Mouse (Mus musculus) heart, embryonic 12.5 days (tissue): ENCODE data around the gene Pde4d. TPM values are rescaled to one million over a fixed set of nuclear protein-coding genes. Genes with fewer than 3 reads are reported as not detected.

Experiments used
- ATAC-seq: fragments of 200-750 bp; cut with Nextera tagmentation; 2 replicates; pipeline ENCODE4 v1.8.0; 2017; ENCODE audit warnings: moderate TSS enrichment, moderate library complexity; ENCODE audit not compliant: insufficient number of reproducible peaks, low FRiP score
- H3K27ac ChIP-seq: fragments of 300-500 bp; sonication (generic); 2 replicates; pipeline ENCODE4 v1.5.1; 2016; ENCODE audit warnings: mild to moderate bottlenecking, moderate library complexity; ENCODE audit not compliant: poor library complexity, severe bottlenecking
- H3K27me3 ChIP-seq: fragments of 300-500 bp; sonication (generic); replicated peaks from 2 replicates; pipeline ENCODE4 v1.6.1; 2016; ENCODE audit warnings: mild to moderate bottlenecking, moderate library complexity
- H3K36me3 ChIP-seq: fragments of 300-500 bp; sonication (generic); 2 replicates; pipeline ENCODE4 v1.6.1; 2016; ENCODE audit warnings: mild to moderate bottlenecking, moderate library complexity
- H3K4me1 ChIP-seq: fragments of 300-500 bp; sonication (generic); replicated peaks from 2 replicates; pipeline ENCODE4 v1.6.1; 2016; ENCODE audit warnings: mild to moderate bottlenecking
- H3K4me2 ChIP-seq: fragments of 300-500 bp; sonication (generic); 2 replicates; pipeline ENCODE4 v1.6.1; 2016; ENCODE audit warnings: mild to moderate bottlenecking, moderate library complexity
- H3K4me3 ChIP-seq: fragments of 300-500 bp; sonication (generic); 2 replicates; pipeline ENCODE4 v1.5.1; 2016; ENCODE audit warnings: mild to moderate bottlenecking
- H3K9ac ChIP-seq: fragments of 300-500 bp; sonication (generic); 2 replicates; pipeline ENCODE4 v1.6.1; 2016; ENCODE audit warnings: mild to moderate bottlenecking, moderate library complexity
- H3K9me3 ChIP-seq: fragments of 300-500 bp; sonication (generic); replicated peaks from 2 replicates; pipeline ENCODE4 v1.6.1; 2016; ENCODE audit warnings: mild to moderate bottlenecking, moderate library complexity
- WGBS: fragments of 180-500 bp; shearing (Covaris S2); methylation state at CpG from one replicate; pipeline ENCODE4 v1.1.7; 2016; 5-methylcytosine and 5-hydroxymethylcytosine counted together
- polyA plus RNA-seq: library from polyadenylated mRNA; unstranded; fragments of >200 nt; fragmentation: Nextera tagmentation; extraction: Ambion mirVana; gene quantifications from 2 replicates; pipeline ENCODE4 v1.2.1, GENCODE M21; 2016

Pde4d gene
- polyA plus RNA-seq, 1 experiment from 2014 or later = 34.2 TPM

DNA sequence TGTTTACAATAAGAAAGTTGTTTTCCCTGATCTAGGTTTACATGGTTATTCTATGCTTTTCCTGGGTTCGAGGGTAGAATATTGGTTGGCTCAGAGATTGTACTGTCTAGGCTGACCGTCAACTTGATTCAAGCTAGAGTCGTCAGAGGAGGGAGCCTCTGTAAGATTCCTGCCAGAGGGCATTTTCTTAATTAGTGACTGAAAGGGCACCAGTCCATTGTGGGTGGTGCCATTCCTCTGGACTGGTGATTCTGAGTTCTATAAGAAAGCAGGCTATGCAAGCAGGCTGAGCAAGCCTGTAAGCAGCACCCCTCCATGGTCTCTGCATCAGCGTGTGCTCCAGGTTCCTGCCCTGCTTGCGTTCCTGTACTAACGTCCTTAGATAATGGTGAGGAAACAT, 1376.1 kb downstream of the Pde4d start:
- WGBS = 87% methylated on average over 6 of the region's 6 CpGs
- no peak for ATAC-seq
- Histone ChIP-seq H3K4me3 (no peak overlapping the region), H3K36me3 (no peaks in the 10 kb centered on the region), H3K27ac (no peak overlapping the region), H3K9ac (no peak overlapping the region), H3K27me3 (no peaks in the 10 kb centered on the region), H3K4me2 (no peak overlapping the region), H3K9me3 (no peaks in the 10 kb centered on the region), H3K4me1 (peaks cover 36% of the 10 kb centered on the region)

GRCm38 (mm10) chr13:109827341-109827740, 1377.6 kb downstream of the Pde4d start:
- H3K4me1 ChIP-seq = peaks cover 26% of the 10 kb centered on the region
- H3K36me3 ChIP-seq = no peaks in the 10 kb centered on the region
- H3K9me3 ChIP-seq = no peaks in the 10 kb centered on the region
- no peak for ATAC-seq
- no peak overlapping the region for H3K4me2 ChIP-seq
- H3K27me3 ChIP-seq = no peaks in the 10 kb centered on the region
- 88% methylated on average over 6 of the region's 6 CpGs for WGBS
- no peak overlapping the region for H3K27ac ChIP-seq
- H3K9ac ChIP-seq = no peak overlapping the region
- no peak overlapping the region for H3K4me3 ChIP-seq

GRCm38 (mm10) chr13:109827909-109828308, 1378.2 kb downstream of the Pde4d start:
- H3K4me1 ChIP-seq = peaks cover 22% of the 10 kb centered on the region

GRCm38 (mm10) chr13:109829444-109829843, 1379.7 kb downstream of the Pde4d start:
- no peak overlapping the region for H3K4me2 ChIP-seq
- no peak overlapping the region for H3K27ac ChIP-seq
- no peaks in the 10 kb centered on the region for H3K27me3 ChIP-seq
- no peak for ATAC-seq
- H3K4me3 ChIP-seq = no peak overlapping the region
- H3K9ac ChIP-seq = no peak overlapping the region
- H3K9me3 ChIP-seq = no peaks in the 10 kb centered on the region
- no peaks in the 10 kb centered on the region for H3K36me3 ChIP-seq
- WGBS = 82% methylated on average over 3 of the region's 3 CpGs
- H3K4me1 ChIP-seq = peaks cover 9% of the 10 kb centered on the region

More at GRCm38 (mm10) chr13:109827909-109828308, 1378.2 kb downstream of the Pde4d start:
- H3K36me3 ChIP-seq = no peaks in the 10 kb centered on the region
- 89% methylated on average over 3 of the region's 3 CpGs for WGBS
- H3K4me3 ChIP-seq = no peak overlapping the region
- no peak for ATAC-seq
- H3K9ac ChIP-seq = no peak overlapping the region
- no peaks in the 10 kb centered on the region for H3K27me3 ChIP-seq
- H3K9me3 ChIP-seq = no peaks in the 10 kb centered on the region
- H3K27ac ChIP-seq = no peak overlapping the region
- H3K4me2 ChIP-seq = no peak overlapping the region

DNA sequence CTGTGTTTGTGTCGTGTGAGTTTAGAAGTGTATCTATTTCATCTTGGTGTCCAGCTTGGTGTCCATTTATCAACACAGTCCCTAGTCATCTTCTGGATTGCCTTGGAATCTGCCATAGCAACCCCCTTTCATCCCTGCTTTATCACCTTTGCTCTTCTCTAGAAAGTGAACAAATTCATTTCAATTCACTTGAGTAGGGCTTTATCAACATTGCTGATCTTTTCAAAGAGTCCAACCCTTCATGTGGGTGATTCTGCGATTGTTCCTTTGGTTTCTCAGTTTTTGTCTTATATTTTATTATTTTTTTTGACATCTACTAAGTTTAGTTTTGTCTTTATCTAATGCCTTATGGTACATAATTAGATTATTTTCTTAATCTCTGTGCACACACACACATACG, 1385.2 kb downstream of the Pde4d start:
- H3K36me3 ChIP-seq = no peaks in the 10 kb centered on the region
- 87% methylated on average over 3 of the region's 3 CpGs for WGBS
- H3K4me1 ChIP-seq = no peaks in the 10 kb centered on the region
- H3K9me3 ChIP-seq = no peaks in the 10 kb centered on the region
- H3K4me3 ChIP-seq = no peak overlapping the region
- no peak overlapping the region for H3K27ac ChIP-seq
- H3K27me3 ChIP-seq = no peaks in the 10 kb centered on the region
- no peak overlapping the region for H3K4me2 ChIP-seq
- H3K9ac ChIP-seq = no peak overlapping the region
- no peak for ATAC-seq

DNA sequence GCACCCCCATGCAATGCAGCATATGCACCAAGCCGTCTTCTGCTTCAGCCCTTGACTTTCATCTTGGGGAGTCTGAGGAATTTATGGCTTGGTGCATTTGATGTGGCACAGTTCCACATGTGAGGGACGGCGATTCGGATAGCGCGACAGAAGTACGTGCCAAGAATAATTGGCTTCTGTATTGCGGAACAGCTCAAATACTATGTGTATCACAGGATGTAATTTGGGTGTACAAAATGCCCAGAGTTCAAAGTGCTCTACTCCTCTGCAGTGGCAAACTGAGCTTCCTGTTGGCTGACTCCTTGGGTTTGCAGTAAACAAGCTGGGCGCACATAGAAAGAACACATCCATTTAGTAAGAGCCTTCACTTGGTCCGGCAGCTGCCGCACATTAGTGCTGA, 1387.7 kb downstream of the Pde4d start:
- no peak overlapping the region for H3K27ac ChIP-seq
- no peaks in the 10 kb centered on the region for H3K9me3 ChIP-seq
- no peak overlapping the region for H3K4me3 ChIP-seq
- H3K4me2 ChIP-seq = no peak overlapping the region
- H3K36me3 ChIP-seq = no peaks in the 10 kb centered on the region
- no peak overlapping the region for H3K9ac ChIP-seq
- no peaks in the 10 kb centered on the region for H3K27me3 ChIP-seq
- ATAC-seq = no peak
- H3K4me1 ChIP-seq = no peaks in the 10 kb centered on the region
- 85% methylated on average over 11 of the region's 11 CpGs for WGBS

- Histone ChIP-seq H3K27ac (no peak overlapping the region), H3K4me1 (no peaks in the 10 kb centered on the region), H3K36me3 (no peaks in the 10 kb centered on the region), H3K4me3 (no peak overlapping the region), H3K4me2 (no peak overlapping the region), H3K9me3 (no peaks in the 10 kb centered on the region), H3K9ac (no peak overlapping the region), H3K27me3 (no peaks in the 10 kb centered on the region)
- 86% methylated on average over 7 of the region's 7 CpGs for WGBS
- no peak for ATAC-seq
Observed at GRCm38 (mm10) chr13:109837921-109838320, 1388.2 kb downstream of the Pde4d start.

DNA sequence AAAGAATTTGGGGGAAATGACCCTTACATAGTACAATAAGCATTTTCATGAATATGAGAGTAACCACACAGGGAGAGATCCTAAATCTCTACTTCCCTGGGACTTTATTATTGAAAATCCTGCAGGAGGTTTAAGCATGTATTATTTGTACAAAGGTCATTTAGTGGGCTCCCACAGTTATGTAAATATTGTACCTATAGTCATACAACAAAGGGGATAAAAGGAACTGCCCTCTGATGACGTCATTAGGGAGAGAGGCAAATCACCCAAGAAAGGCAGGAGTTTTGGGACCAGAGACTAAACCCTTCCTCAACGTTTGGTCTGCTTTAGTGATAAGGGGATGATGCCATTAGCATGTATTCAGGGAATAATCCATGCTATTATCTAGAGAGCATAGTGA, 1390.5 kb downstream of the Pde4d start:
- no peaks in the 10 kb centered on the region; the same call in none of the 2 replicates for H3K36me3 ChIP-seq
- no peak overlapping the region for H3K27ac ChIP-seq
- WGBS = 30% methylated on average over 2 of the region's 2 CpGs

GRCm38 (mm10) chr13:109841140-109841822, 1391.5 kb downstream of the Pde4d start:
- no peak for ATAC-seq
- Histone ChIP-seq H3K9ac (no peak overlapping the region), H3K4me3 (no peak overlapping the region), H3K4me2 (no peak overlapping the region), H3K36me3 (no peaks in the 10 kb centered on the region; the same call in none of the 2 replicates), H3K27me3 (no peaks in the 10 kb centered on the region), H3K4me1 (no peaks in the 10 kb centered on the region), H3K9me3 (no peaks in the 10 kb centered on the region), H3K27ac (no peak overlapping the region)
- 91% methylated on average over 2 of the region's 2 CpGs for WGBS

More for the DNA sequence above, 1390.5 kb downstream of the Pde4d start:
- Histone ChIP-seq H3K27me3 (no peaks in the 10 kb centered on the region), H3K4me1 (no peaks in the 10 kb centered on the region), H3K9me3 (no peaks in the 10 kb centered on the region), H3K9ac (no peak overlapping the region), H3K4me3 (no peak overlapping the region), H3K4me2 (no peak overlapping the region)
- ATAC-seq = no peak

DNA sequence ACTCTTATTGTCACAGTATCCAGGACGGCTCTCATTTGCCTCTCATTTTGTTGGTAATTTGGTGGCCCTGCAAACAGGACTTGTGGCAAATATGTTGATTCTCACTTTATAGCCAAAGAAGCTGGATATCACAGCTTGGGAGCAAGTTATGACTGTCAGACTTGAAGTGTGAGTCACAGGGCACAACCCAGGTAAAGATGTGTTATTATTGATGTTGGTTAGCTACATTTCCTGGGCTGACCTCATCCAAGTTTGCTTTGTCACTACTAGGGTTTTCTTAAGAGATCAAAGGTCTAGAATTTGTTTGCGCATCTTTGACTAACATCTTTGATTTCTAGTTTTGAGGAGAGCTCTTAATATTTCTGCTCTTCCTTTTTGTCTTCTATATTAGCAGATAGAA, 1393.2 kb downstream of the Pde4d start:
- Histone ChIP-seq H3K36me3 (no peaks in the 10 kb centered on the region; the same call in none of the 2 replicates), H3K4me3 (no peak overlapping the region), H3K4me2 (no peak overlapping the region), H3K27me3 (no peaks in the 10 kb centered on the region), H3K9ac (no peak overlapping the region), H3K9me3 (no peaks in the 10 kb centered on the region), H3K4me1 (no peaks in the 10 kb centered on the region), H3K27ac (no peak overlapping the region)
- WGBS = 89% methylated on average over 2 of the region's 2 CpGs
- ATAC-seq = no peak

DNA sequence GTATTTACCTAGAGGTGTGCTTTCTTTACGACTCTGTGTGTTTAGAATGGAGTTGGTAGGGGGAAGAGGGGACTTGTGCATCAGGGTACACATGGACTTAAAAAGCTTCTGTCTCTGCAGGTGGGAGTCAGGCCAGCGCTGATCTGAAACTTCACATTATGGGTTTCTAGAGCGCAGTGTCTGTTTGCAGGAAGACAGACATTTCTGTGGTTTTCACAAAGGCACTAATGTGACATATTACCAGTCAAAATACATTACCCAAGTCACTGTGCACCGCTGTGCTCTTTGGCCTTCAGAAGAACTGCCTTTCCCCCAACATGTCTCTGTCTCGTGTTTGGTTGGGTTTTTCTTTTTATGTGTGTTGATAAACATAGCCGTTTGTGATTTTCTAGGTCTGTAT, 1395.1 kb downstream of the Pde4d start:
- H3K9ac ChIP-seq = no peak overlapping the region
- H3K9me3 ChIP-seq = no peaks in the 10 kb centered on the region
- no peaks in the 10 kb centered on the region for H3K4me1 ChIP-seq
- H3K36me3 ChIP-seq = no peaks in the 10 kb centered on the region; the same call in none of the 2 replicates
- no peaks in the 10 kb centered on the region for H3K27me3 ChIP-seq
- H3K4me2 ChIP-seq = no peak overlapping the region
- WGBS = 91% methylated on average over 6 of the region's 6 CpGs
- no peak overlapping the region for H3K4me3 ChIP-seq
- ATAC-seq = no peak
- no peak overlapping the region for H3K27ac ChIP-seq

DNA sequence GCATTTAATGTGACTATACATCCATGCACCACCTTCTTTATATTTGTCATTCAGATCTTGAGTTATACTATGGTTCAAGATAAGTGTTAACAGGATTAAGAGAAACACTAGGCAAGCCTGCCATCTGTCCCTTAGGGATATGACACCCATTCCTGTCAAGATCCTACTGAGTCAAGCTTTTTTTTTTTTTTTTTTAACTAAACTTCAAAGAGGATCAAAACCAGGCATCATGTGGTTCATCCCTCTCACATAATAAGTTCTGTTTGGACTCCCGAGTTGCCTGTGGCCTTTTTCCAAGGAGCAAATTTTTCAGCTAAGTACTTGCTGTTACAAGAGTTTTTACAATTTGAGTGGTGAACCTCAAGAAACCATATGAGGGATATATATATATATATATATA, 1414.1 kb downstream of the Pde4d start:
- Histone ChIP-seq H3K4me1 (no peaks in the 10 kb centered on the region), H3K4me3 (no peak overlapping the region), H3K9me3 (no peaks in the 10 kb centered on the region), H3K9ac (no peak overlapping the region), H3K36me3 (0 out of 2 replicates have a peak, but pooled peaks cover 3% of the 10 kb centered on the region), H3K27me3 (no peaks in the 10 kb centered on the region), H3K4me2 (no peak overlapping the region), H3K27ac (no peak overlapping the region)
- 61% methylated on average over 1 of the region's 1 CpGs for WGBS
- ATAC-seq = no peak
